Mouse (Mus musculus) heart, embryonic 15.5 days (tissue): ENCODE data around the gene Blzf1. TPM values are rescaled to one million over a fixed set of nuclear protein-coding genes. Genes with fewer than 3 reads are reported as not detected.

Source experiments
- ATAC-seq: fragments of 200-750 bp; cut with Nextera tagmentation; replicated peaks from 2 replicates; pipeline ENCODE4 v1.8.0; 2017; ENCODE audit warnings: low read depth, moderate TSS enrichment; ENCODE audit not compliant: insufficient number of reproducible peaks, insufficient read depth, low FRiP score
- H3K27ac ChIP-seq: fragments of 300-500 bp; sonication (generic); 2 replicates; pipeline ENCODE4 v1.5.1; 2015; ENCODE audit warnings: mild to moderate bottlenecking, inconsistent platforms
- H3K27me3 ChIP-seq: fragments of 300-500 bp; sonication (generic); 2 replicates; pipeline ENCODE4 v1.6.1; 2015; ENCODE audit warnings: inconsistent platforms
- H3K36me3 ChIP-seq: fragments of 300-500 bp; sonication (generic); 2 replicates; pipeline ENCODE4 v1.6.1; 2015; ENCODE audit warnings: mild to moderate bottlenecking, inconsistent platforms
- H3K4me1 ChIP-seq: fragments of 300-500 bp; sonication (generic); replicated peaks from 2 replicates; pipeline ENCODE4 v1.6.1; 2015; ENCODE audit warnings: inconsistent platforms
- H3K4me2 ChIP-seq: fragments of 300-500 bp; sonication (generic); 2 replicates; pipeline ENCODE4 v1.6.1; 2015; ENCODE audit warnings: inconsistent platforms, mild to moderate bottlenecking, moderate library complexity
- H3K4me3 ChIP-seq: fragments of 300-500 bp; sonication (generic); 2 replicates; pipeline ENCODE4 v1.5.1; 2015; ENCODE audit warnings: mild to moderate bottlenecking, inconsistent platforms
- H3K9ac ChIP-seq: fragments of 300-500 bp; sonication (generic); 2 replicates; pipeline ENCODE4 v1.6.1; 2015; ENCODE audit warnings: mild to moderate bottlenecking, inconsistent platforms
- H3K9me3 ChIP-seq: fragments of 300-500 bp; sonication (generic); replicated peaks from 2 replicates; pipeline ENCODE4 v1.6.1; 2016; ENCODE audit warnings: inconsistent platforms
- WGBS: fragments of 180-500 bp; shearing (Covaris S2); methylation state at CpG from one replicate; pipeline ENCODE4 v1.1.7; 2015; ENCODE audit warnings: mixed read lengths; 5-methylcytosine and 5-hydroxymethylcytosine counted together
- polyA plus RNA-seq: library from polyadenylated mRNA; unstranded; fragments of >200 nt; fragmentation: Nextera tagmentation; extraction: Ambion mirVana; gene quantifications from 2 replicates; pipeline ENCODE4 v1.2.1, GENCODE M21; 2015

The Blzf1 gene
- polyA plus RNA-seq, 1 experiment from 2014 or later: 27.2 TPM

- no peak for ATAC-seq
- 60% methylated on average over 3 of the region's 3 CpGs for WGBS
Observed at GRCm38 (mm10) chr1:164254836-164255235, 52.5 kb downstream of the Blzf1 start.

GRCm38 (mm10) chr1:164252551-164252950, 54.7 kb downstream of the Blzf1 start:
- Histone ChIP-seq H3K36me3 (peaks cover 8% of the 10 kb centered on the region; the same call in 1 of the 2 replicates), H3K4me3 (no peak overlapping the region), H3K27ac (no peak overlapping the region), H3K4me2 (no peak overlapping the region), H3K27me3 (no peaks in the 10 kb centered on the region), H3K9ac (no peak overlapping the region), H3K4me1 (peaks cover 25% of the 10 kb centered on the region), H3K9me3 (no peaks in the 10 kb centered on the region)
- no peak for ATAC-seq
- WGBS: 72% methylated on average over 5 of the region's 5 CpGs

More at GRCm38 (mm10) chr1:164254836-164255235, 52.5 kb downstream of the Blzf1 start:
- H3K4me1 ChIP-seq: peaks cover 18% of the 10 kb centered on the region
- H3K36me3 ChIP-seq: peaks cover 8% of the 10 kb centered on the region; the same call in 1 of the 2 replicates
- no peaks in the 10 kb centered on the region for H3K27me3 ChIP-seq
- H3K27ac ChIP-seq: no peak overlapping the region
- H3K4me3 ChIP-seq: no peak overlapping the region
- no peak overlapping the region for H3K9ac ChIP-seq
- H3K9me3 ChIP-seq: no peaks in the 10 kb centered on the region
- H3K4me2 ChIP-seq: no peak overlapping the region

- no peak overlapping the region for H3K27ac ChIP-seq
Observed at GRCm38 (mm10) chr1:164251438-164251837, 55.9 kb downstream of the Blzf1 start.

GRCm38 (mm10) chr1:164250391-164251150, 56.7 kb downstream of the Blzf1 start:
- Histone ChIP-seq H3K4me1 (peaks cover 27% of the 10 kb centered on the region), H3K27me3 (no peaks in the 10 kb centered on the region), H3K27ac (no peak overlapping the region), H3K4me3 (peak overlapping the region; percentile 84), H3K4me2 (peak overlapping the region; percentile 74), H3K9me3 (no peaks in the 10 kb centered on the region), H3K36me3 (no peaks in the 10 kb centered on the region), H3K9ac (no peak overlapping the region)
- no peak for ATAC-seq
- 44% methylated on average over 8 of the region's 8 CpGs for WGBS

More at GRCm38 (mm10) chr1:164251438-164251837, 55.9 kb downstream of the Blzf1 start:
- Histone ChIP-seq H3K4me3 (no peak overlapping the region), H3K36me3 (no peaks in the 10 kb centered on the region), H3K27me3 (no peaks in the 10 kb centered on the region), H3K4me2 (no peak overlapping the region), H3K9ac (no peak overlapping the region), H3K9me3 (no peaks in the 10 kb centered on the region), H3K4me1 (peaks cover 27% of the 10 kb centered on the region)
- WGBS: 90% methylated on average over 1 of the region's 1 CpGs
- no peak for ATAC-seq

- Histone ChIP-seq H3K4me3 (peak overlapping the region; percentile 84), H3K27ac (peak overlapping the region; percentile 92), H3K36me3 (no peaks in the 10 kb centered on the region), H3K4me1 (peaks cover 21% of the 10 kb centered on the region), H3K4me2 (peak overlapping the region; percentile 74), H3K27me3 (no peaks in the 10 kb centered on the region), H3K9me3 (no peaks in the 10 kb centered on the region), H3K9ac (peak overlapping the region; percentile 76)
- under 1% methylated on average over 33 of the region's 33 CpGs for WGBS
- ATAC-seq: peak; percentile 5
Observed at GRCm38 (mm10) chr1:164249332-164249711, 58.0 kb downstream of the Blzf1 start.

- no peaks in the 10 kb centered on the region for H3K36me3 ChIP-seq
- no peaks in the 10 kb centered on the region for H3K9me3 ChIP-seq
- ATAC-seq: peak; percentile 95
- H3K27me3 ChIP-seq: no peaks in the 10 kb centered on the region
- peak within 1 kb of the TSS; percentile 76 for H3K9ac ChIP-seq
- H3K27ac ChIP-seq: peak within 1 kb of the TSS; percentile 92
- H3K4me2 ChIP-seq: peak within 1 kb of the TSS; percentile 74
- peak within 1 kb of the TSS; percentile 84 for H3K4me3 ChIP-seq
- peaks cover 21% of the 10 kb centered on the region for H3K4me1 ChIP-seq
- under 1% methylated on average over 77 of the region's 79 CpGs for WGBS
Observed at GRCm38 (mm10) chr1:164248465-164249331, 58.6 kb downstream of the Blzf1 start, which contains the start of gene Slc19a2. Gene Slc19a2 (plus strand): TSS chr1:164249046.

- peak overlapping the region; percentile 50 for H3K9ac ChIP-seq
- peak overlapping the region; percentile 60 for H3K4me2 ChIP-seq
- 12% methylated on average over 10 of the region's 10 CpGs for WGBS
- H3K9me3 ChIP-seq: no peaks in the 10 kb centered on the region
- H3K27ac ChIP-seq: peak overlapping the region; percentile 92
- H3K4me1 ChIP-seq: peaks cover 21% of the 10 kb centered on the region
- H3K27me3 ChIP-seq: no peaks in the 10 kb centered on the region
- peak overlapping the region; percentile 84 for H3K4me3 ChIP-seq
- no peaks in the 10 kb centered on the region for H3K36me3 ChIP-seq
- no peak for ATAC-seq
Observed at GRCm38 (mm10) chr1:164247971-164248370, 59.3 kb downstream of the Blzf1 start.

- peak overlapping the region; percentile 50 for H3K9ac ChIP-seq
- H3K36me3 ChIP-seq: no peaks in the 10 kb centered on the region
- 32% methylated on average over 8 of the region's 8 CpGs for WGBS
- no peaks in the 10 kb centered on the region for H3K27me3 ChIP-seq
- H3K9me3 ChIP-seq: no peaks in the 10 kb centered on the region
- H3K4me3 ChIP-seq: peak overlapping the region; percentile 84
- no peak for ATAC-seq
- H3K4me1 ChIP-seq: peaks cover 21% of the 10 kb centered on the region
- peak overlapping the region; percentile 60 for H3K4me2 ChIP-seq
- H3K27ac ChIP-seq: peak overlapping the region; percentile 92
Observed at GRCm38 (mm10) chr1:164247442-164247841, 59.8 kb downstream of the Blzf1 start.

GRCm38 (mm10) chr1:164242809-164243208, 64.5 kb downstream of the Blzf1 start:
- Histone ChIP-seq H3K4me1 (peaks cover 4% of the 10 kb centered on the region), H3K36me3 (no peaks in the 10 kb centered on the region), H3K9ac (no peak overlapping the region), H3K9me3 (no peaks in the 10 kb centered on the region), H3K4me3 (no peak overlapping the region), H3K27me3 (no peaks in the 10 kb centered on the region), H3K27ac (no peak overlapping the region), H3K4me2 (no peak overlapping the region)
- ATAC-seq: no peak
- 46% methylated on average over 8 of the region's 8 CpGs for WGBS

GRCm38 (mm10) chr1:164241494-164241893, 65.8 kb downstream of the Blzf1 start:
- Histone ChIP-seq H3K4me3 (no peak overlapping the region), H3K27me3 (no peaks in the 10 kb centered on the region), H3K36me3 (no peaks in the 10 kb centered on the region), H3K27ac (no peak overlapping the region), H3K9me3 (no peaks in the 10 kb centered on the region), H3K4me1 (no peaks in the 10 kb centered on the region), H3K9ac (no peak overlapping the region), H3K4me2 (no peak overlapping the region)
- WGBS: 73% methylated on average over 2 of the region's 2 CpGs
- ATAC-seq: no peak
